Mouse (Mus musculus) testis, adult 2 months (tissue): ENCODE data around the gene Lrrc8a. TPM values are rescaled to one million over a fixed set of nuclear protein-coding genes. Genes with fewer than 3 reads are reported as not detected.

ENCODE experiments used
- H3K27ac ChIP-seq: fragments of 200-500 bp; 2 replicates; pipeline ENCODE4 v1.5.1; 2012; ENCODE audit warnings: low read depth, low read length; ENCODE audit not compliant: control insufficient read depth, insufficient read depth
- H3K27me3 ChIP-seq: fragments of 200-500 bp; 2 replicates; pipeline ENCODE4 v1.6.1; 2012; ENCODE audit warnings: mild to moderate bottlenecking, low read length, moderate library complexity; ENCODE audit not compliant: control insufficient read depth, insufficient read depth
- H3K36me3 ChIP-seq: fragments of 200-500 bp; 2 replicates; pipeline ENCODE4 v1.6.1; 2012; ENCODE audit warnings: mild to moderate bottlenecking, low read length; ENCODE audit not compliant: control insufficient read depth, insufficient read depth
- H3K4me1 ChIP-seq: fragments of 200-500 bp; 2 replicates; pipeline ENCODE4 v1.6.1; 2012; ENCODE audit warnings: low read length; ENCODE audit not compliant: control insufficient read depth, insufficient read depth
- H3K4me3 ChIP-seq: fragments of 200-500 bp; 2 replicates; pipeline ENCODE4 v1.5.1; 2012; ENCODE audit warnings: low read depth, mild to moderate bottlenecking, low read length, moderate library complexity, mixed read lengths; ENCODE audit not compliant: control insufficient read depth
- CTCF ChIP-seq: fragments of 200-500 bp; IDR thresholded peaks from 2 replicates; pipeline ENCODE4 v1.5.1; 2012; ENCODE audit warnings: low read depth, mild to moderate bottlenecking, inconsistent platforms, low read length, moderate library complexity; ENCODE audit not compliant: control insufficient read depth, insufficient read depth, insufficient replicate concordance
- POLR2A ChIP-seq: fragments of 200-500 bp; IDR thresholded peaks from 2 replicates; pipeline ENCODE4 v1.6.1; 2012; ENCODE audit warnings: low read depth, mild to moderate bottlenecking, inconsistent platforms, low read length, moderate library complexity; ENCODE audit not compliant: control insufficient read depth
- polyA plus RNA-seq: library from polyadenylated mRNA; depleted of rRNA; stranded (reverse); fragments of >200 nt; gene quantifications from 2 replicates; pipeline ENCODE4 v1.2.3, GENCODE M21; 2012

The Lrrc8a gene
- polyA plus RNA-seq, 1 experiment, result 8.8 TPM

- H3K4me3 ChIP-seq, result no peak within 1 kb of the TSS
- H3K36me3 ChIP-seq, result no peaks in the 10 kb centered on the region; the same call in 1 of the 2 replicates
Measured at GRCm38 (mm10) chr2:30240267-30240666, 2.8 kb downstream of the Lrrc8a start, which contains the start of gene Gm28035. Gene Gm28035, plus strand, starts transcription at chr2:30240567.

DNA sequence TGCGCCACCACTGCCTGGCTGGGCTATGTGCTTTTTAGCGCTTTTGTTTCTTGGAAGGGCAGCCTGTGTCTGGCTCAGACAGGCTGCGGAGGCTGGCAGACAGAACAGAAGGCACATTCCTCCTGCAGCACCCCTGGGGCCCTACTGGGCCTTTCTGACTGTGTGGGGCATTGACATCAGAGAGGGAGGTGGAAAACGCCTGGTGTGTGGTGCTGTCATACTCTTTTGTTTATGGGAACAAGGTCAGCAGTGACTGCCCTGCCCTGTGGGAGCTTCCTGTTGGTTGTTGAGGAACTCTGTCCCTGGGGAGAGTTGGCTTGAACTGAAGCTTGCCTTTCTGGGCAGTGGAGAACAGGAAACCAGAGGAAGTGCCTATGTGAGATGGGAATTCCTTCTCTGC, 5.0 kb downstream of the Lrrc8a start:
- no peaks in the 10 kb centered on the region for H3K27me3 ChIP-seq
- H3K4me3 ChIP-seq, result peak overlapping the region; percentile 6; the same call in 1 of the 2 replicates
- H3K36me3 ChIP-seq, result no peaks in the 10 kb centered on the region; the same call in 1 of the 2 replicates
- TF ChIP-seq CTCF, result no peak
- TF ChIP-seq POLR2A, result no peak
- H3K27ac ChIP-seq, result no peak overlapping the region
- H3K4me1 ChIP-seq, result peaks cover 11% of the 10 kb centered on the region

More at GRCm38 (mm10) chr2:30240267-30240666, 2.8 kb downstream of the Lrrc8a start, which contains the start of gene Gm28035:
- Histone ChIP-seq H3K27ac (no peak within 1 kb of the TSS), H3K4me1 (peaks cover 11% of the 10 kb centered on the region), H3K27me3 (no peaks in the 10 kb centered on the region)
- TF ChIP-seq CTCF, result no peak
- TF ChIP-seq POLR2A, result no peak

- H3K27ac ChIP-seq, result no peak overlapping the region
- no peaks in the 10 kb centered on the region; the same call in 1 of the 2 replicates for H3K36me3 ChIP-seq
Measured at GRCm38 (mm10) chr2:30243391-30243790, 5.9 kb downstream of the Lrrc8a start.

DNA sequence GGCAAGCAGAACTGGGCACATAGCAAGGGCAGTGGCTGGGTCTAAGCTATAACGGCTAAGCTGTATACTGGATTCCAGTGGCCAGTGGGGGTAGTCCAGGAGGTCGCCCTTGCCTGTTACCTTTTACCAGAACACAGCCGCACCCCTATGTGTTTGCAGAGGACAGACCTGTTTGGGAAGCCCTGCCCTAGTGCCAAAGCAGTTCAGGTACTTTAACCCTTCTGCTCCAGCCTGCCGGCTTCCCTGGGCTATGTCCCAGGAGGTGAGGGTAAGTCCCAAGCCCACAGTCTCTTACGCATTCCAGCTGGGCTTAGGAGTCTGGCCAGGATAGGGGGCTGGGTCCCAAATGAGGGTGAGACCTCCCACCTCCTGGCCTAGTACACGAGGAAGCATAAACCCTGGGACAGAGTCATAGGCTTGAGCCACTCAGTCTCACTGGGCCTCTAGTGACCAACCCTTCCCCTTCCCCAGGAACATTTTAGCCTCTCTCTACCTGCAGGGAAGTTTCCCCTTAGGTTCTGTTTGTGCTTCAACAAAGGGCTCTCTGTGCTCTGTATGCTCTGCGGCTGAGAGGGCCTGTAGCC, 7.2 kb downstream of the Lrrc8a start:
- peaks cover 2% of the 10 kb centered on the region; the same call in 1 of the 2 replicates for H3K4me1 ChIP-seq
- TF ChIP-seq CTCF (no peak), POLR2A (no peak)
- H3K27me3 ChIP-seq, result no peaks in the 10 kb centered on the region
- no peak overlapping the region for H3K4me3 ChIP-seq
- H3K27ac ChIP-seq, result no peak overlapping the region
- H3K36me3 ChIP-seq, result no peaks in the 10 kb centered on the region; the same call in 1 of the 2 replicates

More at GRCm38 (mm10) chr2:30243391-30243790, 5.9 kb downstream of the Lrrc8a start:
- H3K4me3 ChIP-seq, result no peak overlapping the region
- H3K27me3 ChIP-seq, result no peaks in the 10 kb centered on the region
- H3K4me1 ChIP-seq, result peaks cover 8% of the 10 kb centered on the region
- TF ChIP-seq POLR2A (no peak), CTCF (no peak)

- H3K27ac ChIP-seq, result no peak overlapping the region
- H3K4me3 ChIP-seq, result no peak overlapping the region
- peaks cover 2% of the 10 kb centered on the region; the same call in 1 of the 2 replicates for H3K4me1 ChIP-seq
- no peaks in the 10 kb centered on the region for H3K27me3 ChIP-seq
- TF ChIP-seq POLR2A (no peak), CTCF (no peak)
- no peaks in the 10 kb centered on the region; the same call in 1 of the 2 replicates for H3K36me3 ChIP-seq
Measured at GRCm38 (mm10) chr2:30247036-30247435, 9.5 kb downstream of the Lrrc8a start.

- Histone ChIP-seq H3K27ac (no peak overlapping the region), H3K4me3 (no peak overlapping the region), H3K27me3 (no peaks in the 10 kb centered on the region), H3K4me1 (peaks cover 2% of the 10 kb centered on the region; the same call in 1 of the 2 replicates), H3K36me3 (no peaks in the 10 kb centered on the region; the same call in 1 of the 2 replicates)
- TF ChIP-seq CTCF, result no peak
- TF ChIP-seq POLR2A, result no peak
Measured at GRCm38 (mm10) chr2:30247681-30248080, 10.2 kb downstream of the Lrrc8a start.

DNA sequence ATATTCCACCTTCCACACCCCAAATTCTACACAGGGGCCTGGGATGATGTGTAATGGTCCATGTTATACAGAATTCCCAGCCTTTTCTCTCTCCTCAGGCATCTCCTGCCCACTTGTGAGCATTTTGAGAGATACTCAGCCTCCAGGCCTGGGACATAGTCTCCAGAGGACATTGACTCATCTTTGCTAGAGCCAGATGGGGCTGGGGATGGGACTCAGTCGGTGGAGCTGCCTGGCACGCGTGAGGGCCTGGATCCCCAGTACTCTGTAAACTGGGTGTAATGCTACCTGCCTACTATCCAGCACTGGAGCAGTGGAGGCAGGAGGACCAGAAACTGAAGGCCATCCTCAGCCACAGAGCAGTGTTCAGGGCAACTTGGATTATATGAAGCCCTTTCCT, 11.7 kb downstream of the Lrrc8a start:
- Histone ChIP-seq H3K27me3 (no peaks in the 10 kb centered on the region), H3K4me3 (no peak overlapping the region), H3K27ac (no peak overlapping the region), H3K4me1 (no peaks in the 10 kb centered on the region), H3K36me3 (no peaks in the 10 kb centered on the region)
- TF ChIP-seq CTCF (no peak), POLR2A (no peak)
